In genomic region chr2:160439028-160439427, GRCm38 (mm10) we compare ENCODE assay signal across 15 mouse cellular contexts.
"Had no signal": no experiment of that assay in that cellular context is flagged by ENCODE, and none has a peak within 500 bp of the region (broad histone marks: within the 10 kb centered on the region; RNA-seq: fewer than 3 reads in every experiment).

No protein-coding gene starts in this region.

- ATAC-seq: lung, postnatal 0 days had no signal

- H3K4me2 ChIP-seq: liver, embryonic 11.5 days; liver, embryonic 15.5 days; neural tube, embryonic 12.5 days had no signal

- H3K36me3 ChIP-seq: limb, embryonic 10.5 days; liver, embryonic 15.5 days; neural tube, embryonic 12.5 days had no signal

- H3K9ac ChIP-seq: liver, embryonic 15.5 days; neural tube, embryonic 12.5 days had no signal

- H3K9me3 ChIP-seq: limb, embryonic 10.5 days; liver, embryonic 15.5 days; neural tube, embryonic 12.5 days had no signal

- H3K4me3 ChIP-seq: layer of hippocampus, adult 2 months; limb, embryonic 10.5 days; liver, embryonic 15.5 days; neural tube, embryonic 12.5 days had no signal

- DNase-seq: kidney, postnatal 10 days; kidney, postnatal 4 days; lung, adult 2 months; lung, postnatal 36 days; midbrain, embryonic 14.5 days; right cerebral cortex, postnatal 4 days; spleen, adult 18-20 months; thymus, adult 18-20 months; thymus, postnatal 25 days had no signal

- H3K4me1 ChIP-seq: liver, embryonic 15.5 days; neural tube, embryonic 12.5 days had no signal

- H3K27ac ChIP-seq: layer of hippocampus, adult 2 months; limb, embryonic 10.5 days; liver, embryonic 15.5 days; neural tube, embryonic 12.5 days had no signal
